24 mouse cellular contexts compared by ENCODE assay signal in the genomic region with DNA sequence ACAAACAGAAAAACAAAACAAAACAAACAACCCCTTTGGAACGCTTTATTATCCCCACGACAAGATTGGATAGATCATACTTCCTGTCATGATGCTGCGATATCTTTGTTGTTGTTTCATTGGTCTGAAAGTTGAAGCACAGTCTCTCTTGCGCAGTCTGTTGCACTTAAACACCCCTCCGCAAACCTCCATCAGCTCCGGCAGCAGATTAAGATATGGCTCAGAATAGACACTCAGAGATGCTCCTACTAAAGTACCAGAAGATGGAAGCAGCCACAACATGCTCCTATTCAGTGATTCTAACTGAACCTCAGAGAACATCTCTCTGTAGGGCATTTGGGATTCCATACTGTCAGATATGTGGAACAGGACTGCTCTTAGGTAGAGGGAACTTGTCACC. TPM values are rescaled to one million over a fixed set of nuclear protein-coding genes. Genes with fewer than 3 reads are reported as not detected.
DNase-seq lines count a peak whose midpoint lies in the region; ATAC-seq lines count a peak whose summit lies in the region.
"Had no signal": no experiment of that assay in that cellular context is flagged by ENCODE, and none has a peak within 500 bp of the region (broad histone marks: within the 10 kb centered on the region; RNA-seq: fewer than 3 reads in every experiment).

No protein-coding gene starts in this region.

- DNase-seq in heart, adult 11 months: peak; percentile 89
- DNase-seq in heart, adult 9 months (ENCODE audit: low spot score in 2 of 2): no peak
- peak; percentile 34 for DNase-seq in CD4-positive, CD25-positive, alpha-beta regulatory T cell, adult 2 months (ENCODE audit: low read depth, low spot score)
- DNase-seq in induced T-regulatory cell, adult 2 months (ENCODE audit: low read depth): peak; percentile 45
- DNase-seq in adrenal gland, adult 8-10 months: no peak
- no peak for DNase-seq in adrenal gland, postnatal 14 days
- DNase-seq: adrenal gland, adult 2 months; adrenal gland, postnatal 10 days; adrenal gland, postnatal 25 days; adrenal gland, postnatal 36 days; B cell, adult 2 months; cerebellum, adult 11 months; cerebellum, adult 11-12 months; cerebellum, adult 18-20 months; cerebellum, adult 2 months; cerebellum, adult 8-10 months; cerebellum, adult 9-10 months had no signal

- peak; percentile 24 for ATAC-seq in CD4-positive, CD25-positive, alpha-beta regulatory T cell, adult 4 months
- no peak for ATAC-seq in granulocyte monocyte progenitor cell, adult 5-6 weeks (replicated peaks; ENCODE audit: poor library complexity, severe bottlenecking)
- ATAC-seq: activated CD4-positive, CD25-positive, alpha-beta regulatory T cell, adult 4 months; Patski had no signal

RNA-seq across cellular contexts. Expression of a gene that starts 32.7 kb away (rescaled TPM):
- 1 to 10 TPM; 3.3 to 3.8 TPM for polyA plus RNA-seq in CD4-positive, CD25-positive, alpha-beta regulatory T cell, adult 4 months (2017; shearing (Covaris generic))
- total RNA-seq in adrenal gland, adult 8-10 months (2022): 10 to 100 TPM; 11.7 to 40.3 (median 27.6) TPM
- 0.90 TPM in 1 of 2 replicates, not detected in the other for total RNA-seq in granulocyte monocyte progenitor cell, adult 5-6 weeks (2014; fragmentation: Nextera tagmentation)
- 0.52 TPM in 1 of 2 replicates, not detected in the other for total RNA-seq in granulocyte monocyte progenitor cell, adult 5-6 weeks (2017)
- total RNA-seq in adrenal gland, postnatal 14 days (2021): 16.1 and 88.9 TPM in 2 replicates
- total RNA-seq: CH12.LX had no signal
- polyA plus RNA-seq: C2C12, G1E had no signal

RNA-seq across cellular contexts. Expression of a gene that starts 54.7 kb away (rescaled TPM):
- polyA plus RNA-seq in CD4-positive, CD25-positive, alpha-beta regulatory T cell, adult 4 months (2017; shearing (Covaris generic)): 1 to 10 TPM; 3.9 to 5.4 TPM
- 10 to 100 TPM in 1 of 4 experiments, 1 to 10 TPM in 3; 6.4 to 10.6 (median 9.1) TPM for total RNA-seq in adrenal gland, adult 8-10 months (2022)
- 1.1 and 1.6 TPM in 2 replicates for total RNA-seq in granulocyte monocyte progenitor cell, adult 5-6 weeks (2014; fragmentation: Nextera tagmentation)
- 1.4 and 2.4 TPM in 2 replicates for total RNA-seq in granulocyte monocyte progenitor cell, adult 5-6 weeks (2017)
- total RNA-seq in adrenal gland, postnatal 14 days (2021): 4.4 and 4.8 TPM in 2 replicates

Comparison
In these comparisons a context has a peak if more than half of its experiments do, and no peak if none do; other contexts are left out.
1. DNase-seq: peak in heart, adult 11 months (single experiment), CD4-positive, CD25-positive, alpha-beta regulatory T cell, adult 2 months (single experiment) and induced T-regulatory cell, adult 2 months (single experiment); none in heart, adult 9 months (0 of 2), adrenal gland, adult 8-10 months (single experiment) and adrenal gland, postnatal 14 days (single experiment).